Mouse (Mus musculus) E14TG2a.4 (cell line): ENCODE measurements around the gene Lpxn.

ENCODE experiments used
- H3K27me3 ChIP-seq: 2 replicates; pipeline ENCODE4 v1.6.1; 2014; ENCODE audit warnings: low read length, control low read depth; ENCODE audit not compliant: insufficient read depth
- H3K36me3 ChIP-seq: 2 replicates; pipeline ENCODE4 v1.6.1; 2014; ENCODE audit warnings: low read length, control low read depth; ENCODE audit not compliant: insufficient read depth
- H3K4me1 ChIP-seq: replicated peaks from 2 replicates; pipeline ENCODE4 v1.6.1; 2014; ENCODE audit warnings: low read depth, low read length, control low read depth
- H3K4me3 ChIP-seq: replicated peaks from 2 replicates; pipeline ENCODE4 v1.5.1; 2014; ENCODE audit warnings: mild to moderate bottlenecking, low read length
- H3K9me3 ChIP-seq: 2 replicates; pipeline ENCODE4 v1.6.1; 2014; ENCODE audit warnings: low read length, control low read depth
- CTCF ChIP-seq: conservative IDR thresholded peaks from 2 replicates; pipeline ENCODE4 v1.5.1; 2014; ENCODE audit warnings: low read length
- NANOG ChIP-seq: IDR thresholded peaks from 2 replicates; pipeline ENCODE4 v1.6.1; 2014; ENCODE audit warnings: borderline replicate concordance, low read length, mixed read lengths
- POU5F1 ChIP-seq: IDR thresholded peaks from 2 replicates; pipeline ENCODE4 v1.6.1; 2014; ENCODE audit warnings: low read length, borderline replicate concordance

The Lpxn gene

GRCm38 (mm10) chr19:12786803-12787395 lies 9.1 kb upstream of the Lpxn start:
- H3K36me3 ChIP-seq = peaks cover 26% of the 10 kb centered on the region
- no peaks in the 10 kb centered on the region for H3K27me3 ChIP-seq
- TF ChIP-seq CTCF (no peak), NANOG (no peak), POU5F1 (no peak)
- no peak overlapping the region for H3K4me3 ChIP-seq
- H3K9me3 ChIP-seq = no peaks in the 10 kb centered on the region
- H3K4me1 ChIP-seq = peaks cover 30% of the 10 kb centered on the region

GRCm38 (mm10) chr19:12787721-12788120 lies 8.3 kb upstream of the Lpxn start:
- no peaks in the 10 kb centered on the region for H3K9me3 ChIP-seq
- H3K4me3 ChIP-seq = no peak overlapping the region
- no peaks in the 10 kb centered on the region for H3K27me3 ChIP-seq
- H3K36me3 ChIP-seq = peaks cover 26% of the 10 kb centered on the region
- H3K4me1 ChIP-seq = peaks cover 31% of the 10 kb centered on the region
- no peak for TF ChIP-seq NANOG
- no peak for TF ChIP-seq POU5F1
- TF ChIP-seq CTCF = no peak

GRCm38 (mm10) chr19:12792374-12792773 lies 3.6 kb upstream of the Lpxn start:
- H3K4me3 ChIP-seq = no peak overlapping the region
- H3K4me1 ChIP-seq = peaks cover 43% of the 10 kb centered on the region
- no peak for TF ChIP-seq CTCF
- TF ChIP-seq POU5F1 = no peak
- TF ChIP-seq NANOG = no peak
- H3K27me3 ChIP-seq = no peaks in the 10 kb centered on the region
- H3K36me3 ChIP-seq = peaks cover 26% of the 10 kb centered on the region
- no peaks in the 10 kb centered on the region for H3K9me3 ChIP-seq

GRCm38 (mm10) chr19:12794056-12795044 lies 1.6 kb upstream of the Lpxn start:
- TF ChIP-seq NANOG (no peak), CTCF (no peak), POU5F1 (no peak)
- H3K36me3 ChIP-seq = peaks cover 12% of the 10 kb centered on the region
- no peaks in the 10 kb centered on the region for H3K9me3 ChIP-seq
- H3K27me3 ChIP-seq = no peaks in the 10 kb centered on the region
- H3K4me3 ChIP-seq = peak overlapping the region; percentile 91
- H3K4me1 ChIP-seq = peaks cover 48% of the 10 kb centered on the region

- Histone ChIP-seq H3K36me3 (peaks cover 8% of the 10 kb centered on the region), H3K27me3 (no peaks in the 10 kb centered on the region)
- TF ChIP-seq CTCF (no peak), POU5F1 (no peak), NANOG (no peak)
Observed at GRCm38 (mm10) chr19:12795110-12795509, 883 bp upstream of the Lpxn start.

GRCm38 (mm10) chr19:12796328-12796931 lies 437 bp downstream of the Lpxn start:
- H3K4me3 ChIP-seq = peak overlapping the region; percentile 96
- H3K9me3 ChIP-seq = no peaks in the 10 kb centered on the region
- no peaks in the 10 kb centered on the region for H3K27me3 ChIP-seq
- no peak for TF ChIP-seq CTCF
- TF ChIP-seq NANOG = no peak
- TF ChIP-seq POU5F1 = no peak
- peaks cover 8% of the 10 kb centered on the region; the same call in 1 of the 2 replicates for H3K36me3 ChIP-seq
- H3K4me1 ChIP-seq = peaks cover 37% of the 10 kb centered on the region

More at GRCm38 (mm10) chr19:12795110-12795509, 883 bp upstream of the Lpxn start:
- peaks cover 46% of the 10 kb centered on the region for H3K4me1 ChIP-seq
- H3K4me3 ChIP-seq = peak overlapping the region; percentile 91
- H3K9me3 ChIP-seq = no peaks in the 10 kb centered on the region

- no peak; the same call in 1 of the 2 replicates for TF ChIP-seq CTCF
Observed at GRCm38 (mm10) chr19:12797071-12797470, 1.1 kb downstream of the Lpxn start.

GRCm38 (mm10) chr19:12798404-12798803 lies 2.4 kb downstream of the Lpxn start:
- TF ChIP-seq POU5F1 (no peak), CTCF (no peak), NANOG (no peak)
- H3K9me3 ChIP-seq = no peaks in the 10 kb centered on the region
- H3K4me3 ChIP-seq = no peak overlapping the region
- no peaks in the 10 kb centered on the region for H3K27me3 ChIP-seq
- peaks cover 19% of the 10 kb centered on the region for H3K4me1 ChIP-seq
- H3K36me3 ChIP-seq = peaks cover 1% of the 10 kb centered on the region; the same call in 1 of the 2 replicates

More at GRCm38 (mm10) chr19:12797071-12797470, 1.1 kb downstream of the Lpxn start:
- H3K36me3 ChIP-seq = peaks cover 8% of the 10 kb centered on the region; the same call in 1 of the 2 replicates
- peaks cover 31% of the 10 kb centered on the region for H3K4me1 ChIP-seq
- no peaks in the 10 kb centered on the region for H3K27me3 ChIP-seq
- H3K4me3 ChIP-seq = peak overlapping the region; percentile 96
- H3K9me3 ChIP-seq = no peaks in the 10 kb centered on the region
